In genomic region chr6:58831232-58832009, GRCm38 (mm10) we compare ENCODE assay signal across 8 mouse cellular contexts. TPM values are rescaled to one million over a fixed set of nuclear protein-coding genes. Genes with fewer than 3 reads are reported as not detected.
DNase-seq lines count a peak whose midpoint lies in the region; ATAC-seq and TF ChIP-seq lines count a peak whose summit lies in the region.

Herc3 (plus strand) TSS chr6:58831465.

- no peaks in the 10 kb centered on the region for H3K36me3 ChIP-seq in ES-Bruce4 (ENCODE audit: control insufficient read depth, insufficient read depth, low read length, poor library complexity, severe bottlenecking)
- H3K36me3 ChIP-seq in forebrain, embryonic 12.5 days (replicated peaks) = no peaks in the 10 kb centered on the region
- no peaks in the 10 kb centered on the region for H3K36me3 ChIP-seq in heart, embryonic 16.5 days (ENCODE audit: control insufficient read depth, insufficient read depth)
- no peaks in the 10 kb centered on the region for H3K36me3 ChIP-seq in thymus, adult 2 months (ENCODE audit: control insufficient read depth, insufficient read depth, low read length)

- H3K4me1 ChIP-seq in ES-Bruce4 (ENCODE audit: control insufficient read depth, insufficient read depth, low read length) = no peaks in the 10 kb centered on the region
- peaks cover 9% of the 10 kb centered on the region; the same call in 1 of the 2 replicates for H3K4me1 ChIP-seq in forebrain, embryonic 12.5 days
- peaks cover 25% of the 10 kb centered on the region for H3K4me1 ChIP-seq in heart, embryonic 16.5 days (ENCODE audit: control insufficient read depth, insufficient read depth, low read length)
- no peaks in the 10 kb centered on the region; the same call in 1 of the 2 replicates for H3K4me1 ChIP-seq in lung, adult 2 months (ENCODE audit: control insufficient read depth, insufficient read depth, low read length)
- H3K4me1 ChIP-seq in thymus, adult 2 months (replicated peaks; ENCODE audit: control insufficient read depth, insufficient read depth, low read length) = peaks cover 16% of the 10 kb centered on the region

- no peak for TF ChIP-seq CTCF in ES-Bruce4 (IDR thresholded peaks at IDR 0.05; ENCODE audit: low read depth, low read length)
- no peak for TF ChIP-seq CTCF in lung, adult 2 months (IDR thresholded peaks at IDR 0.05; ENCODE audit: insufficient read depth, low read length)
- TF ChIP-seq CTCF in thymus, adult 2 months (IDR thresholded peaks at IDR 0.05; ENCODE audit: borderline replicate concordance, control insufficient read depth, extremely low read depth, insufficient read depth, low read length, poor library complexity) = no peak

- no peak for TF ChIP-seq EP300 in ES-Bruce4 (IDR thresholded peaks at IDR 0.05; ENCODE audit: insufficient read depth, low read depth, low read length)

- H3K27ac ChIP-seq in ES-Bruce4 (ENCODE audit: insufficient read depth, low read length) = no peak within 1 kb of the TSS
- peak within 1 kb of the TSS; percentile 82 for H3K27ac ChIP-seq in forebrain, embryonic 12.5 days
- peak within 1 kb of the TSS; percentile 94 for H3K27ac ChIP-seq in heart, embryonic 16.5 days (ENCODE audit: low read length)
- peak within 1 kb of the TSS; percentile 13; the same call in 1 of the 2 replicates for H3K27ac ChIP-seq in thymus, adult 2 months (ENCODE audit: control insufficient read depth, insufficient read depth, low read length)

- peak; percentile 16 for TF ChIP-seq POLR2A in ES-Bruce4 (IDR thresholded peaks at IDR 0.05; ENCODE audit: insufficient read depth, low read length)
- TF ChIP-seq POLR2A in lung, adult 2 months (IDR thresholded peaks at IDR 0.05; ENCODE audit: borderline replicate concordance, extremely low read depth, low read depth, low read length) = peak; percentile 42; the same call in 1 of the 2 replicates
- peak; percentile 78; the same call in 1 of the 2 replicates for TF ChIP-seq POLR2A in thymus, adult 2 months (IDR thresholded peaks at IDR 0.05; ENCODE audit: control insufficient read depth, extremely low read depth, insufficient read depth, low read length, poor library complexity)

- DNase-seq in c-Kit-positive CD71-positive TER-119-negative erythroid progenitor cells, embryonic 14.5 days (ENCODE audit: low read depth) = peak; percentile 57
- DNase-seq in kidney, postnatal 36 days = peak; percentile 66 to 95
- DNase-seq in lung, adult 2 months = peak; percentile 81
- DNase-seq in thymus, adult 2 months = peak; percentile 85

- H3K4me3 ChIP-seq in ES-Bruce4 (ENCODE audit: low read depth, low read length) = peak within 1 kb of the TSS; percentile 74
- H3K4me3 ChIP-seq in forebrain, embryonic 12.5 days (replicated peaks) = peak within 1 kb of the TSS; percentile 83
- peak within 1 kb of the TSS; percentile 91 for H3K4me3 ChIP-seq in heart, embryonic 16.5 days (ENCODE audit: low read length)
- H3K4me3 ChIP-seq in lung, adult 2 months (replicated peaks; ENCODE audit: extremely low read depth, low read depth, low read length) = peak within 1 kb of the TSS; percentile 76
- peak within 1 kb of the TSS; percentile 92 for H3K4me3 ChIP-seq in thymus, adult 2 months (ENCODE audit: control insufficient read depth, insufficient read depth, low read length)

- peak; percentile 89 for ATAC-seq in forebrain, embryonic 12.5 days (ENCODE audit: low FRiP score)
- peak; percentile 88 for ATAC-seq in heart, embryonic 16.5 days (replicated peaks; ENCODE audit: extremely low read depth, insufficient read depth, low FRiP score)
- peak; percentile 44 for ATAC-seq in neutrophil, adult 5-6 weeks (ENCODE audit: extremely low read depth, insufficient number of reproducible peaks, low FRiP score, poor library complexity, severe bottlenecking)

- H3K27me3 ChIP-seq in ES-Bruce4 (ENCODE audit: control insufficient read depth, insufficient read depth, low read length, poor library complexity, severe bottlenecking) = no peaks in the 10 kb centered on the region; the same call in 1 of the 2 replicates
- H3K27me3 ChIP-seq in forebrain, embryonic 12.5 days = peaks cover 12% of the 10 kb centered on the region; the same call in 1 of the 2 replicates
- no peaks in the 10 kb centered on the region for H3K27me3 ChIP-seq in heart, embryonic 16.5 days (ENCODE audit: control insufficient read depth, insufficient read depth, low read length)
- no peaks in the 10 kb centered on the region for H3K27me3 ChIP-seq in thymus, adult 2 months (ENCODE audit: control insufficient read depth, insufficient read depth, low read length)

- peak within 1 kb of the TSS; percentile 78 for H3K4me2 ChIP-seq in forebrain, embryonic 12.5 days
- peak within 1 kb of the TSS; percentile 82 for H3K4me2 ChIP-seq in heart, embryonic 16.5 days (ENCODE audit: low read depth, low read length)

- WGBS in forebrain, embryonic 12.5 days = under 1% methylated on average over 63 of the region's 83 CpGs
- under 1% methylated on average over 83 of the region's 83 CpGs for whole genome bisulfite sequencing in heart, embryonic 16.5 days
- under 1% methylated on average over 80 of the region's 83 CpGs for WGBS in lung, adult 2 months
- WGBS in thymus, adult 2 months = under 1% methylated on average over 83 of the region's 83 CpGs

- H3K9ac ChIP-seq in ES-Bruce4 (ENCODE audit: low read depth, poor library complexity, severe bottlenecking) = peak within 1 kb of the TSS; percentile 82
- peak within 1 kb of the TSS; percentile 73 for H3K9ac ChIP-seq in forebrain, embryonic 12.5 days
- H3K9ac ChIP-seq in heart, embryonic 16.5 days (ENCODE audit: low read length) = peak within 1 kb of the TSS; percentile 91

- no peaks in the 10 kb centered on the region; the same call in 1 of the 2 replicates for H3K9me3 ChIP-seq in ES-Bruce4 (replicated peaks; ENCODE audit: control insufficient read depth, insufficient read depth, low read length, poor library complexity, severe bottlenecking)
- no peaks in the 10 kb centered on the region for H3K9me3 ChIP-seq in forebrain, embryonic 12.5 days
- no peaks in the 10 kb centered on the region for H3K9me3 ChIP-seq in heart, embryonic 16.5 days (replicated peaks; ENCODE audit: control insufficient read depth, low read length)

RNA-seq across cellular contexts. Expression of gene Herc3, which starts in this region (rescaled TPM):
- polyA plus RNA-seq in ES-Bruce4 (2011; ENCODE audit: insufficient read depth, insufficient read length, low read depth, missing spikeins) = 34.5 and 40.7 TPM in 2 replicates
- polyA plus RNA-seq in forebrain, embryonic 12.5 days (2016; fragmentation: Nextera tagmentation; extraction: Ambion mirVana) = 15.8 and 15.9 TPM in 2 replicates
- 42.4 and 44.0 TPM in 2 replicates for polyA plus RNA-seq in heart, embryonic 16.5 days (2015; fragmentation: Nextera tagmentation; extraction: Ambion mirVana)
- 9.8 and 10.6 TPM in 2 replicates for polyA plus RNA-seq in lung, adult 2 months (2012; rRNA removed)
- total RNA-seq in neutrophil, adult 5-6 weeks (2017) = 52.1 and 69.9 TPM in 2 replicates
- polyA plus RNA-seq in thymus, adult 2 months (2012; rRNA removed) = 73.5 and 95.9 TPM in 2 replicates

Comparison
In these comparisons a context has a peak if more than half of its experiments do, and no peak if none do; other contexts are left out.
1. POLR2A ChIP-seq: peak in every context shown above with its lines; median percentile 78 in thymus, adult 2 months; 42 in lung, adult 2 months; 16 in ES-Bruce4.